Mouse (Mus musculus) liver, postnatal 0 days (tissue): ENCODE results near the gene Spaca4. TPM values are rescaled to one million over a fixed set of nuclear protein-coding genes. Genes with fewer than 3 reads are reported as not detected.

Source experiments
- ATAC-seq: fragments of 200-750 bp; cut with Nextera tagmentation; 2 replicates; pipeline ENCODE4 v1.8.0; 2017; ENCODE audit warnings: mild to moderate bottlenecking, moderate library complexity
- DNase-seq: peaks from one replicate; pipeline ENCODE4 v3.0.0-alpha.2; 2016
- H3K27ac ChIP-seq: fragments of 300-500 bp; sonication (generic); 2 replicates; pipeline ENCODE4 v1.5.1; 2014; ENCODE audit warnings: antibody characterized with exemption, moderate library complexity, mild to moderate bottlenecking, low read depth
- H3K27me3 ChIP-seq: fragments of 300-500 bp; sonication (generic); 2 replicates; pipeline ENCODE4 v1.6.1; 2014; ENCODE audit warnings: low read length, control low read depth, mixed read lengths; ENCODE audit not compliant: insufficient read depth
- H3K36me3 ChIP-seq: fragments of 300-500 bp; sonication (generic); replicated peaks from 2 replicates; pipeline ENCODE4 v1.6.1; 2014; ENCODE audit warnings: mild to moderate bottlenecking, control low read depth, low read length, moderate library complexity, mixed read lengths; ENCODE audit not compliant: insufficient read depth
- H3K4me1 ChIP-seq: fragments of 300-500 bp; sonication (generic); 2 replicates; pipeline ENCODE4 v1.6.1; 2014; ENCODE audit warnings: antibody characterized with exemption, mild to moderate bottlenecking, control low read depth; ENCODE audit not compliant: insufficient read depth
- H3K4me2 ChIP-seq: fragments of 300-500 bp; sonication (generic); 2 replicates; pipeline ENCODE4 v1.6.1; 2014; ENCODE audit warnings: low read depth, mild to moderate bottlenecking, low read length, moderate library complexity, mixed read lengths
- H3K4me3 ChIP-seq: fragments of 300-500 bp; sonication (generic); 2 replicates; pipeline ENCODE4 v1.5.1; 2014; ENCODE audit warnings: low read depth, low read length
- H3K9ac ChIP-seq: fragments of 300-500 bp; sonication (generic); replicated peaks from 2 replicates; pipeline ENCODE4 v1.6.1; 2014; ENCODE audit warnings: mild to moderate bottlenecking, moderate library complexity
- H3K9me3 ChIP-seq: fragments of 300-500 bp; sonication (generic); 2 replicates; pipeline ENCODE4 v1.6.1; 2016; ENCODE audit warnings: mild to moderate bottlenecking, control low read depth, low read length, mixed read lengths
- CTCF ChIP-seq: sonication (generic); IDR thresholded peaks from 2 replicates; pipeline ENCODE4 v1.5.1; 2016; ENCODE audit warnings: antibody characterized with exemption, low read depth
- EP300 ChIP-seq: IDR thresholded peaks from 2 replicates; pipeline ENCODE4 v1.6.1; 2016; ENCODE audit warnings: antibody characterized with exemption, low read depth, mild to moderate bottlenecking
- WGBS: fragments of 180-500 bp; shearing (Covaris S2); extraction: QIAGEN DNeasy Blood & Tissue Kit; methylation state at CpG from one replicate; pipeline ENCODE4 v1.1.7; 2014; ENCODE audit not compliant: insufficient replicate concordance; 5-methylcytosine and 5-hydroxymethylcytosine counted together
- polyA plus RNA-seq: library from polyadenylated mRNA; unstranded; fragments of >200 nt; fragmentation: Nextera tagmentation; extraction: Ambion mirVana; gene quantifications from 2 replicates; pipeline ENCODE4 v1.2.1, GENCODE M21; 2015

Spaca4 gene
- polyA plus RNA-seq, 1 experiment from 2014 or later: not detected

GRCm38 (mm10) chr7:45677627-45678295, 47.9 kb downstream of the Spaca4 start:
- no peaks in the 10 kb centered on the region for H3K9me3 ChIP-seq
- no peak overlapping the region for H3K4me3 ChIP-seq
- DNase-seq: no peak
- no peak for ATAC-seq
- H3K36me3 ChIP-seq: no peaks in the 10 kb centered on the region
- H3K27me3 ChIP-seq: no peaks in the 10 kb centered on the region
- no peak overlapping the region for H3K9ac ChIP-seq
- TF ChIP-seq EP300 (no peak), CTCF (no peak)
- H3K27ac ChIP-seq: no peak overlapping the region
- 65% methylated on average over 7 of the region's 7 CpGs for WGBS
- H3K4me1 ChIP-seq: peaks cover 16% of the 10 kb centered on the region
- no peak overlapping the region for H3K4me2 ChIP-seq

Other genes with a start within 250 kb of the Spaca4 start
- gene Tulp2, start 243.9 kb downstream of the Spaca4 start, polyA plus RNA-seq: 0.22 and 0.30 TPM in 2 replicates
- 0.15 and 0.33 TPM in 2 replicates for gene Gm45808, start 239.0 kb downstream of the Spaca4 start, polyA plus RNA-seq
- gene Dhdh, start 237.0 kb downstream of the Spaca4 start, polyA plus RNA-seq: 8.4 and 9.5 TPM in 2 replicates
- gene Nucb1, start 215.4 kb downstream of the Spaca4 start, polyA plus RNA-seq: 91.5 and 103 TPM in 2 replicates
- gene Ppp1r15a, start 199.5 kb downstream of the Spaca4 start, polyA plus RNA-seq: 104 and 113 TPM in 2 replicates
- gene Plekha4, start 199.5 kb downstream of the Spaca4 start, polyA plus RNA-seq: 0.51 and 0.91 TPM in 2 replicates
- 0.24 and 0.62 TPM in 2 replicates for gene Hsd17b14, start 170.9 kb downstream of the Spaca4 start, polyA plus RNA-seq
- 32.3 and 38.9 TPM in 2 replicates for gene Bcat2, start 155.7 kb downstream of the Spaca4 start, polyA plus RNA-seq
- gene Fgf21, start 110.3 kb downstream of the Spaca4 start, polyA plus RNA-seq: 7.6 and 7.8 TPM in 2 replicates
- 0.56 TPM in 1 of 2 replicates, not detected in the other for gene Fut1, start 108.5 kb downstream of the Spaca4 start, polyA plus RNA-seq
- 0.09 TPM in 1 of 2 replicates, not detected in the other for gene Izumo1, start 104.0 kb downstream of the Spaca4 start, polyA plus RNA-seq
- gene Rasip1, start 98.3 kb downstream of the Spaca4 start, polyA plus RNA-seq: 3.4 and 3.6 TPM in 2 replicates
- gene Mamstr, start 85.8 kb downstream of the Spaca4 start, polyA plus RNA-seq: 0.31 and 0.54 TPM in 2 replicates
- gene Fut2, start 59.4 kb downstream of the Spaca4 start, polyA plus RNA-seq: not detected in 2 replicates
- gene Ntn5, start 41.8 kb downstream of the Spaca4 start, polyA plus RNA-seq: 0.07 TPM in 1 of 2 replicates, not detected in the other
- 0.04 TPM in 1 of 2 replicates, not detected in the other for gene Sec1, start 31.4 kb downstream of the Spaca4 start, polyA plus RNA-seq
- 0.14 and 0.15 TPM in 2 replicates for gene Car11, start 26.0 kb downstream of the Spaca4 start, polyA plus RNA-seq
- gene Dbp, start 20.7 kb downstream of the Spaca4 start, polyA plus RNA-seq: 3.6 and 5.2 TPM in 2 replicates
- gene Rpl18, start 10.4 kb downstream of the Spaca4 start, polyA plus RNA-seq: 494 and 510 TPM in 2 replicates
- gene Sphk2, start 7.8 kb downstream of the Spaca4 start, polyA plus RNA-seq: 15.5 and 17.3 TPM in 2 replicates
- 0.13 TPM in 1 of 2 replicates, not detected in the other for gene Fam83e, start 4.6 kb downstream of the Spaca4 start, polyA plus RNA-seq
- not detected in 2 replicates for gene Lmtk3, start 57.9 kb upstream of the Spaca4 start, polyA plus RNA-seq
- gene Sult2b1, start 58.9 kb upstream of the Spaca4 start, polyA plus RNA-seq: 0.26 and 0.38 TPM in 2 replicates
- 21.4 and 24.2 TPM in 2 replicates for gene Cyth2, start 88.8 kb upstream of the Spaca4 start, polyA plus RNA-seq
- gene Kcnj14, start 99.0 kb upstream of the Spaca4 start, polyA plus RNA-seq: 0.11 and 0.32 TPM in 2 replicates
- 18.3 and 19.3 TPM in 2 replicates for gene Grwd1, start 105.1 kb upstream of the Spaca4 start, polyA plus RNA-seq
- 33.9 and 37.3 TPM in 2 replicates for gene Kdelr1, start 147.0 kb upstream of the Spaca4 start, polyA plus RNA-seq
- 0.02 and 0.05 TPM in 2 replicates for gene Grin2d, start 152.6 kb upstream of the Spaca4 start, polyA plus RNA-seq
- 0.70 and 0.71 TPM in 2 replicates for gene Syngr4, start 170.9 kb upstream of the Spaca4 start, polyA plus RNA-seq
- 3.5 and 4.3 TPM in 2 replicates for gene Tmem143, start 171.1 kb upstream of the Spaca4 start, polyA plus RNA-seq
- gene Emp3, start 195.6 kb upstream of the Spaca4 start, polyA plus RNA-seq: 56.0 and 57.7 TPM in 2 replicates
- gene Ccdc114, start 198.3 kb upstream of the Spaca4 start, polyA plus RNA-seq: 0.64 and 1.2 TPM in 2 replicates